Mouse (Mus musculus): ENCODE measurements around the gene Aicda. TPM values are rescaled to one million over a fixed set of nuclear protein-coding genes. Genes with fewer than 3 reads are reported as not detected.
"Not testable (repeated sequence)": the region's sequence is repeated elsewhere in the genome, so short reads cannot be mapped to it uniquely, and the experiment has no call there.

The Aicda gene
- polyA plus RNA-seq, 1 experiment from 2014 or later, result 0.12 TPM

DNA sequence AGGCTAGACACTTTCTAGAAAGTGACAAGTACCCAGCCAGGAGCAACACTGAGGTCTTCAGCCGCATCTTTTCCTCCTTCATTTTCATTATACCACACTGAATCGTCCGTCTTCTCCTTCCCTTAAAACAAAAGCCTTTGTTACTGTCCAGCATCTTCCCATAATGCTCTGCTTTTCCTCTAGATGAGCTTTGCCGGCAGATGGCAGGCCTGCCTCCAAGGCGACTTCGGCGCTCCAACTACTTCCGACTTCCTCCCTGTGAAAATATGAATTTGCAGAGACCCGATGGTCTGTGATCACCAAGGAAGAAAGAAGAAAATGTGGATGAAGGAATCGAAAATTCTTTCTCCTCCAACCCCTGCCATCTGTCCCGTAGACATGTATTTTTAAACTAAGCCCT, 25.5 kb upstream of the Aicda start:
- Histone ChIP-seq H3K36me3 (ENCODE audit: poor library complexity, severe bottlenecking) (no peaks in the 10 kb centered on the region), H3K4me2 (no peak overlapping the region), H3K9ac (no peak overlapping the region), H3K4me3 (no peak overlapping the region), H3K27ac (no peak overlapping the region), H3K27me3 (no peaks in the 10 kb centered on the region), H3K9me3 (replicated peaks) (no peaks in the 10 kb centered on the region), H3K4me1 (peaks cover 4% of the 10 kb centered on the region)
- no peak for ATAC-seq
- 73% methylated on average over 11 of the region's 11 CpGs for WGBS

DNA sequence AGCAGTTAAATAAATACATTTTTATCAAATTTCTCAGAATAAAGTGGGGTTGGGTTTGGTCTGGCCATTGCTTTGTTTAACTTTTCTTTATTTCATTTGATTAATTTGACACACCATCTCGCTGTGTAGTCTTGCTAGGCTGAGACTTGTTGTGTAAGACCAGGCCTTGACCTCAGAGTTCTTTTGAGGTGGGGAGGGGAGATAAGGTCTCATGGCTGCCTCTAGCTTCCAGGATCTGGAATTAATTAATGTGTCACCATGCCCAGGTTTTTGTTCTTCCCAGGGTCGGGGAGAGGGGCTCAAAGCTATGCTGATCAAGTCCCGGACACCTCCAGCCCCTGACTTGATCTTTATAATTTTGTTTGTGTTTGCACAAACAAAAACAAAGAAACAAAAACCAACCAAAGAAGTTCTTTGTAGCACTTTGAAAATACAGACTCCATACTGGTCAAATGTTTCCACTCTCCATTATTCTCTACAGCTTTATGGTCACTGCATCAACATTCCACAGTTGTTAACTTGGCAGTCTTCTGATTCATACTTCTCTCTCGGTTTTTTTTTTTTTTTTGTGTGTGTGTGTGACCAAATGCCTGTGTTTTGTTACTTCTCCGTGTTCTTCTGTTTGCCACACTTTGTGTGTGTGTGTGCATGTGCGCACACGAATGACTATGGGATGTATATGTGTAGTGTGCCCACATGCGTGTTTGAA, 22.0 kb upstream of the Aicda start:
- Histone ChIP-seq H3K4me2 (no peak overlapping the region), H3K36me3 (ENCODE audit: poor library complexity, severe bottlenecking) (no peaks in the 10 kb centered on the region), H3K27ac (no peak overlapping the region), H3K27me3 (no peaks in the 10 kb centered on the region), H3K4me3 (no peak overlapping the region), H3K4me1 (peaks cover 7% of the 10 kb centered on the region), H3K9ac (no peak overlapping the region), H3K9me3 (replicated peaks) (no peaks in the 10 kb centered on the region)
- 82% methylated on average over 8 of the region's 8 CpGs for WGBS
- ATAC-seq, result no peak

DNA sequence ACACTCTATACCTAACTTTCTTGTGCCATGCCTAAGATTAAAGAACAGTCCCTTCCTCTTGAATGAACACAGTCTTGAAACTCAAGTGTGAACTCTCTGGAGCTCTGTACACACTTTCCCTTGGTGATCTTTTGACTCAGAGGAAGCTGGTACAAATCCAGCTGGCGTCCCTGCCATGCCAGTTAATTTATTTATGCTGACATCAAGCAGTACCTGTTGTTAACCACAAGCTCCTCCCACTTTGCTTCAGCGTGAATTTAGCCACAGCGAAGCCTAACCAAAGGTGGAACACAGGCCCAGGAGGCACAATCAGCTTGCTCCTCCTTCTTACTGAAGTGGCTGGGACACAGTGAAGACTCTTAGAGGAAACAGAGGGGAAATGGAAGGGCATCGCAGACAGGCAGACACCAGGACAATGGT, 20.7 kb upstream of the Aicda start:
- Histone ChIP-seq H3K27me3 (no peaks in the 10 kb centered on the region), H3K4me1 (peaks cover 7% of the 10 kb centered on the region), H3K4me2 (peak overlapping the region; percentile 45), H3K4me3 (peak overlapping the region; percentile 18; the same call in 1 of the 2 replicates), H3K9ac (no peak overlapping the region), H3K9me3 (replicated peaks) (no peaks in the 10 kb centered on the region), H3K27ac (0 out of 2 replicates have a peak overlapping the region, but pooled peaks have one; percentile 6), H3K36me3 (ENCODE audit: poor library complexity, severe bottlenecking) (no peaks in the 10 kb centered on the region)
- 5% methylated on average over 4 of the region's 4 CpGs for WGBS
- ATAC-seq, result peak; percentile 74

DNA sequence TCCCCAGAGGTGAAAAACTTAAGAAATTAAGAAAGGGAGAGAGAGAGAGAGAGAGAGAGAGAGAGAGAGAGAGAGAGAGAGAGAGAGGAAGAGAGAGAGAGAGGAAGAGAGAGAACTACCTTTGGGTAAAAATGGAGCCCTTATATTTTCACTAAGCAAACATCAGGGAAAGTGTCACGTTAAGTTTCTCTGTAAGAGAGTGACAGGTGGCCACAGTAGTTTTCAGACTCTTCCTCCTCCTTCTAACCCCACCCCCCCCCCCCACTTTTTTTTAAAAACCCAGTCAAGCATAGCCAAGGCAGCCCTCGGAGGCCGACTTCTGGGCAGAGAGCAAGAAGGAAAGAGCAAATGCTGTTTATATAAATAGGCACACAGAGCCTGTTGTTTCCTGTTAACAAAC, 19.6 kb upstream of the Aicda start:
- no peak overlapping the region for H3K4me3 ChIP-seq
- 30% methylated on average over 3 of the region's 3 CpGs for WGBS
- no peak overlapping the region for H3K9ac ChIP-seq
- H3K27me3 ChIP-seq, result no peaks in the 10 kb centered on the region
- ATAC-seq, result no peak
- no peaks in the 10 kb centered on the region for H3K36me3 ChIP-seq (ENCODE audit: poor library complexity, severe bottlenecking)
- H3K4me2 ChIP-seq, result no peak overlapping the region
- H3K4me1 ChIP-seq, result peaks cover 7% of the 10 kb centered on the region
- H3K27ac ChIP-seq, result no peak overlapping the region
- no peaks in the 10 kb centered on the region; the same call in 1 of the 2 replicates for H3K9me3 ChIP-seq (replicated peaks)

DNA sequence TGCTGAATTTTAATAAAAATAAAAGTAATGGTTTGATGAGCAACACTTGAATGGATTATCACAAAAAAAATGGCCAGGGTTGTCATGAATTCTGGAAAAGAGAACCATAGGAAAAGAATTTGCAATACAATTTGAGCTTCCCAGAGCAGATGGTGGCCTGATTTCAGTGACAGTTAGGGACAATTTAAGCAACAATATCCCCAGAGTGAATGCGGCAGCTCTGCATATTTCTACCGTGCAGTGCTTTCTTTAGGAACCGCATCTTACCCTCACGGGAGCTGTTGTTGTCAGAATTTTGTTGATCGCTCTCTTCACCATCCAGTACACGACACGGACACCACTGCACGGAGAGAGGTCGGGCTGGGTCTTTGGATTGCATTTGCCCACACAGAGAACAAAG, 14.0 kb upstream of the Aicda start:
- Histone ChIP-seq H3K9me3 (replicated peaks) (no peaks in the 10 kb centered on the region; the same call in 1 of the 2 replicates), H3K4me3 (no peak overlapping the region), H3K4me2 (no peak overlapping the region), H3K4me1 (no peaks in the 10 kb centered on the region), H3K9ac (no peak overlapping the region), H3K36me3 (ENCODE audit: poor library complexity, severe bottlenecking) (no peaks in the 10 kb centered on the region), H3K27ac (no peak overlapping the region), H3K27me3 (no peaks in the 10 kb centered on the region)
- ATAC-seq, result no peak
- WGBS, result 83% methylated on average over 9 of the region's 9 CpGs

GRCm38 (mm10) chr6:122542459-122542858, 11.1 kb upstream of the Aicda start:
- not testable (repeated sequence) for H3K27ac ChIP-seq; H3K9me3 ChIP-seq (replicated peaks); H3K36me3 ChIP-seq (ENCODE audit: poor library complexity, severe bottlenecking); ATAC-seq; H3K27me3 ChIP-seq; H3K9ac ChIP-seq; H3K4me2 ChIP-seq; H3K4me1 ChIP-seq; H3K4me3 ChIP-seq
- 79% methylated on average over 5 of the region's 5 CpGs for WGBS

GRCm38 (mm10) chr6:122543574-122543973, 10.0 kb upstream of the Aicda start:
- no peak for ATAC-seq
- no peak overlapping the region for H3K4me3 ChIP-seq
- no peaks in the 10 kb centered on the region for H3K4me1 ChIP-seq
- WGBS, result 86% methylated on average over 5 of the region's 5 CpGs
- H3K36me3 ChIP-seq (ENCODE audit: poor library complexity, severe bottlenecking), result no peaks in the 10 kb centered on the region
- no peaks in the 10 kb centered on the region for H3K27me3 ChIP-seq
- H3K4me2 ChIP-seq, result no peak overlapping the region
- no peaks in the 10 kb centered on the region for H3K9me3 ChIP-seq (replicated peaks)
- no peak overlapping the region for H3K9ac ChIP-seq
- H3K27ac ChIP-seq, result no peak overlapping the region

GRCm38 (mm10) chr6:122544672-122545071, 8.9 kb upstream of the Aicda start:
- no peak overlapping the region for H3K4me3 ChIP-seq
- ATAC-seq, result no peak
- H3K27ac ChIP-seq, result no peak overlapping the region
- H3K9ac ChIP-seq, result no peak overlapping the region
- WGBS, result 94% methylated on average over 1 of the region's 1 CpGs
- no peaks in the 10 kb centered on the region for H3K27me3 ChIP-seq
- no peaks in the 10 kb centered on the region for H3K36me3 ChIP-seq (ENCODE audit: poor library complexity, severe bottlenecking)
- H3K9me3 ChIP-seq (replicated peaks), result no peaks in the 10 kb centered on the region
- H3K4me1 ChIP-seq, result no peaks in the 10 kb centered on the region
- no peak overlapping the region for H3K4me2 ChIP-seq

DNA sequence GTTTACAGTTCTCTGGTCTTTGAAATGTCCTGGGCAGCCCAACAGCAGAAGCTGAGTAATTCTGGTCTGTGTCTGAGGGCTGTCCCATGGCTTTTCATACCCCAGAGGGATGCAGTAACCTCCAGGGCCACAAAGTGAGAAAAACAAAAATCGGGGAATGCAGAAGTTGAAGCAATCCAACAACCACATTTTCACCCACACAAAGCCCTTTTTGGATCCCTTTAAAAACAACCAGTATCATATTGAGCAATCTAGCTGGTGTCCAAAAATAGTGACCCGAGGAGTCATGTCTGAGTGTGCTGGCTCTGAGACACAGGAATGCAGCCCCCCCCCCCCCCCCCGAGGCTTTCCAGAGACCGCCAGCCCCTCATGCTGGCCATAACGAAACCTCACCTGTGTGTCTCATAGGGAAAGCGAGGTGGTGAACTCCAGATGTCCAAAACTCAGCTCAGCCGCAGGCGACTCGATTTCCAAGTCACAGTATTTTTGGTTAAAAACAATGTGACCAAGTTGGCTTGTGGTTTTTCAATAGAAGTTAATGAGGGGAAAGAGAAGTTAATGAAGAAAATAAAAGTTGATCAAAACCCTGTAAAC, 8.2 kb upstream of the Aicda start:
- no peak for ATAC-seq

DNA sequence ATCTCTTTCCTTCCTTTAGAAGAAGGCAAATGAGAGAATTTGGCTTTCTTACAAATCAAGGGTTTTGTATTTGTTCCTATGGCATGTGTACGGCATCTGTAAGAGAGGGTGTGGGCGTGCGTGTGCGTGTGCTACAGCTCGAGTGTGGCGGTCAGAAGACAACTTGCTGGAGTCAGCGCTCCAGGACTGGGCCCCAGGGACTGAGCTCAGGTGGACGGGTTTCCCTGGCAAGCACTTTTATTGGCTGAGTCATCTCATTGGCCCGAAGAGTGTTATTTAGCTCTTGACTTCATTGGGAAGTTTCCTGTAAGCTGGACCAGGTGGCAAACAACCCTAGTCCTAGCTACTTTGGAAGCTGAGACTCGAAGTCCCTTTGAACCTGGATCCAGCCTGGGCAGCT, 7.7 kb upstream of the Aicda start:
- ATAC-seq, result no peak
- no peak overlapping the region for H3K27ac ChIP-seq
- 85% methylated on average over 10 of the region's 10 CpGs for WGBS

More for the DNA sequence above, 8.2 kb upstream of the Aicda start:
- Histone ChIP-seq H3K27me3 (no peaks in the 10 kb centered on the region), H3K9me3 (replicated peaks) (no peaks in the 10 kb centered on the region), H3K4me1 (no peaks in the 10 kb centered on the region), H3K27ac (no peak overlapping the region), H3K4me3 (no peak overlapping the region), H3K9ac (no peak overlapping the region), H3K4me2 (no peak overlapping the region), H3K36me3 (ENCODE audit: poor library complexity, severe bottlenecking) (no peaks in the 10 kb centered on the region)
- WGBS, result 87% methylated on average over 9 of the region's 9 CpGs

DNA sequence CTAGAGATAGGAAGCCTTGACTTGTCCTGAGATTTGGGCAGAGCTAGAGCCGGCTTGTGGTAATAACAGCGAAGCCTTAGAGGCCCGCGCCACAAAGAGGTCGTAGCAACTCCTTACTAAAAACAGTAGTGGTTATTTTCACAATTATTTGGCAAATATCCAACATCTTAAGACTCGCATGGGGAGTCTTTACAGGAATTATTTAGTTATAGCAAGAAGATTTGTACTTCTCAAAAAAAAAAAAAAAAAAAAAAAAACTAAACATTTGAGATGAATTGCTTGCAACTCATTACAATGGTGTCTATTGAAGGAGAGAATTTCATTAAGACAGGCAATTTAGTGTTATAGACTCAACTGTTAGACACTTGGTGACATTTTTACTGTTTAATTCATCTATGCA, 501 bp downstream of the Aicda start:
- Histone ChIP-seq H3K27ac (no peak overlapping the region), H3K4me3 (no peak overlapping the region), H3K4me1 (no peaks in the 10 kb centered on the region), H3K4me2 (no peak overlapping the region), H3K9ac (no peak overlapping the region), H3K9me3 (replicated peaks) (no peaks in the 10 kb centered on the region), H3K27me3 (peaks cover 6% of the 10 kb centered on the region; the same call in 1 of the 2 replicates), H3K36me3 (ENCODE audit: poor library complexity, severe bottlenecking) (no peaks in the 10 kb centered on the region)
- ATAC-seq, result no peak
- 83% methylated on average over 6 of the region's 6 CpGs for WGBS

More for the DNA sequence above, 7.7 kb upstream of the Aicda start:
- Histone ChIP-seq H3K4me3 (no peak overlapping the region), H3K4me2 (no peak overlapping the region), H3K4me1 (no peaks in the 10 kb centered on the region), H3K9me3 (replicated peaks) (no peaks in the 10 kb centered on the region), H3K9ac (no peak overlapping the region), H3K27me3 (no peaks in the 10 kb centered on the region), H3K36me3 (ENCODE audit: poor library complexity, severe bottlenecking) (no peaks in the 10 kb centered on the region)

DNA sequence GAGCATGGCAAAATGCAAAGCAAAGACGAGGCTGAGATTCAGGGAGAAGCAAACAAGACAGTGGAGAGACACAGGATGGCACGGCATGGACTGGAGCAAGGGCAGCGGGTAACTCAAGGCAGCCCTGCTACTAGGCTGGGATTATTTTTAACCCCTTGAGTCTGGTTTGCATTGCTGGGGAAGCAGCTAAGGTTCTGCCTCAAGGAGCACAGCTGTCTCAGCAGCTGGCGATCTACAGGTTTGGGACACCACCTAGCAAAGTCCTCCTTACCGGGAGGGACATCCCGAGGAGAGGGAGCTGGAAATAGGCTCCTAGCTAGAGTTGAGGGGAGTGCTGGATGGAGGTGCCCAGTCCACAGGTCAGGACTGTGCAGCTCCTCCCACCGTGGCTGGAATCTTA, 1.7 kb downstream of the Aicda start:
- H3K36me3 ChIP-seq (ENCODE audit: poor library complexity, severe bottlenecking), result no peaks in the 10 kb centered on the region
- H3K4me1 ChIP-seq, result no peaks in the 10 kb centered on the region
- 61% methylated on average over 7 of the region's 7 CpGs for WGBS
- H3K27me3 ChIP-seq, result peaks cover 6% of the 10 kb centered on the region; the same call in 1 of the 2 replicates
- H3K9ac ChIP-seq, result no peak overlapping the region
- no peak overlapping the region for H3K4me2 ChIP-seq
- no peak overlapping the region for H3K4me3 ChIP-seq
- no peak overlapping the region for H3K27ac ChIP-seq
- no peak for ATAC-seq
- no peaks in the 10 kb centered on the region for H3K9me3 ChIP-seq (replicated peaks)

Measured in forebrain, embryonic 13.5 days (tissue).